Mouse (Mus musculus) embryonic fibroblast, embryonic 13.5 days (primary cell): ENCODE measurements at regions not wholly inside any gene's neighbourhood (a gene's known extent, or its start where the extent isn't known, plus 50 kb on each side); places are given as distances from the start of the nearest gene placed in this dataset.

ENCODE experiments used
- H3K27ac ChIP-seq: 2 replicates; pipeline ENCODE4 v1.5.1; 2012; ENCODE audit warnings: low read length, control low read depth, inconsistent platforms; ENCODE audit not compliant: insufficient read depth
- H3K4me1 ChIP-seq: 2 replicates; pipeline ENCODE4 v1.6.1; 2011; ENCODE audit warnings: low read length; ENCODE audit not compliant: control insufficient read depth, insufficient read depth
- H3K4me3 ChIP-seq: 2 replicates; pipeline ENCODE4 v1.5.1; 2011; ENCODE audit warnings: mild to moderate bottlenecking, control low read depth, low read length; ENCODE audit not compliant: insufficient read depth
- CTCF ChIP-seq: IDR thresholded peaks from 2 replicates; pipeline ENCODE4 v1.5.1; 2011; ENCODE audit warnings: mild to moderate bottlenecking, control low read depth, low read length, moderate library complexity, borderline replicate concordance; ENCODE audit not compliant: insufficient read depth
- POLR2A ChIP-seq: IDR thresholded peaks from 2 replicates; pipeline ENCODE4 v1.6.1; 2011; ENCODE audit warnings: low read depth, mild to moderate bottlenecking, control low read depth, low read length, moderate library complexity

- H3K4me1 ChIP-seq: no peaks in the 10 kb centered on the region
Observed at GRCm38 (mm10) chr10:24433737-24434367, 161.4 kb upstream of the Ccn2 start.

GRCm38 (mm10) chr10:24437177-24437576 lies 158.1 kb upstream of the Ccn2 start:
- H3K4me1 ChIP-seq: no peaks in the 10 kb centered on the region
- no peak for TF ChIP-seq CTCF
- TF ChIP-seq POLR2A: no peak
- no peak overlapping the region for H3K27ac ChIP-seq
- no peak overlapping the region for H3K4me3 ChIP-seq

More at GRCm38 (mm10) chr10:24433737-24434367, 161.4 kb upstream of the Ccn2 start:
- Histone ChIP-seq H3K4me3 (no peak overlapping the region), H3K27ac (no peak overlapping the region)
- no peak for TF ChIP-seq POLR2A
- TF ChIP-seq CTCF: no peak

GRCm38 (mm10) chr10:24444572-24444971 lies 150.7 kb upstream of the Ccn2 start:
- peaks cover 17% of the 10 kb centered on the region for H3K4me1 ChIP-seq
- no peak overlapping the region for H3K4me3 ChIP-seq
- TF ChIP-seq POLR2A (no peak), CTCF (no peak)
- H3K27ac ChIP-seq: peak overlapping the region; percentile 86

- Histone ChIP-seq H3K4me3 (no peak overlapping the region), H3K4me1 (peaks cover 17% of the 10 kb centered on the region)
- TF ChIP-seq CTCF: no peak
- TF ChIP-seq POLR2A: no peak
Observed at GRCm38 (mm10) chr10:24445036-24445435, 150.2 kb upstream of the Ccn2 start.

GRCm38 (mm10) chr10:24446168-24446567 lies 149.1 kb upstream of the Ccn2 start:
- H3K4me1 ChIP-seq: peaks cover 17% of the 10 kb centered on the region
- H3K27ac ChIP-seq: peak overlapping the region; percentile 86; the same call in 1 of the 2 replicates
- TF ChIP-seq POLR2A (no peak), CTCF (no peak)
- H3K4me3 ChIP-seq: no peak overlapping the region

More at GRCm38 (mm10) chr10:24445036-24445435, 150.2 kb upstream of the Ccn2 start:
- peak overlapping the region; percentile 86 for H3K27ac ChIP-seq

- no peak for TF ChIP-seq CTCF
- TF ChIP-seq POLR2A: 0 out of 2 replicates have a peak, but pooled peaks have one; percentile 26
- Histone ChIP-seq H3K4me1 (peaks cover 17% of the 10 kb centered on the region), H3K27ac (peak overlapping the region; percentile 88), H3K4me3 (no peak overlapping the region)
Observed at GRCm38 (mm10) chr10:24447135-24447534, 148.1 kb upstream of the Ccn2 start.

GRCm38 (mm10) chr10:24448001-24448561 lies 147.2 kb upstream of the Ccn2 start:
- H3K27ac ChIP-seq: peak overlapping the region; percentile 88
- H3K4me3 ChIP-seq: no peak overlapping the region
- peaks cover 17% of the 10 kb centered on the region for H3K4me1 ChIP-seq
- TF ChIP-seq CTCF (no peak), POLR2A (no peak)

GRCm38 (mm10) chr10:24453507-24453906 lies 141.7 kb upstream of the Ccn2 start:
- H3K27ac ChIP-seq: no peak overlapping the region
- H3K4me1 ChIP-seq: peaks cover 6% of the 10 kb centered on the region
- TF ChIP-seq CTCF (no peak), POLR2A (no peak)
- no peak overlapping the region for H3K4me3 ChIP-seq

GRCm38 (mm10) chr10:24458667-24459066 lies 136.6 kb upstream of the Ccn2 start:
- H3K4me3 ChIP-seq: no peak overlapping the region
- 0 out of 2 replicates have a peak overlapping the region, but pooled peaks have one; percentile 16 for H3K27ac ChIP-seq
- H3K4me1 ChIP-seq: peaks cover 5% of the 10 kb centered on the region; the same call in 1 of the 2 replicates
- TF ChIP-seq CTCF: no peak
- no peak for TF ChIP-seq POLR2A

- Histone ChIP-seq H3K4me1 (peaks cover 4% of the 10 kb centered on the region), H3K4me3 (no peak overlapping the region), H3K27ac (no peak overlapping the region)
- TF ChIP-seq POLR2A (no peak), CTCF (no peak)
Observed at GRCm38 (mm10) chr10:24463873-24464272, 131.4 kb upstream of the Ccn2 start.
